Mouse (Mus musculus) lung, postnatal 25 days (tissue): Measurements from ENCODE around the gene Ppp2r5a.
A peak's percentile ranks its signal among the peaks of the same experiment; 100 is the strongest.

ENCODE experiments used
- DNase-seq: peaks from one replicate; pipeline ENCODE4 v3.0.0; 2022; ENCODE audit warnings: low spot score

Ppp2r5a gene

GRCm38 (mm10) chr1:191325726-191326232, 77.3 kb downstream of the Ppp2r5a start, which contains the start of gene Tmem206:
Gene Tmem206 (plus strand): TSS chr1:191325912.
- peak; percentile 96 for DNase-seq

- no peak for DNase-seq
Measured at GRCm38 (mm10) chr1:191324733-191325590, 78.1 kb downstream of the Ppp2r5a start.

GRCm38 (mm10) chr1:191323381-191323780, 79.7 kb downstream of the Ppp2r5a start:
- DNase-seq: no peak

- DNase-seq: no peak
Measured at GRCm38 (mm10) chr1:191318686-191319085, 84.4 kb downstream of the Ppp2r5a start.

DNA sequence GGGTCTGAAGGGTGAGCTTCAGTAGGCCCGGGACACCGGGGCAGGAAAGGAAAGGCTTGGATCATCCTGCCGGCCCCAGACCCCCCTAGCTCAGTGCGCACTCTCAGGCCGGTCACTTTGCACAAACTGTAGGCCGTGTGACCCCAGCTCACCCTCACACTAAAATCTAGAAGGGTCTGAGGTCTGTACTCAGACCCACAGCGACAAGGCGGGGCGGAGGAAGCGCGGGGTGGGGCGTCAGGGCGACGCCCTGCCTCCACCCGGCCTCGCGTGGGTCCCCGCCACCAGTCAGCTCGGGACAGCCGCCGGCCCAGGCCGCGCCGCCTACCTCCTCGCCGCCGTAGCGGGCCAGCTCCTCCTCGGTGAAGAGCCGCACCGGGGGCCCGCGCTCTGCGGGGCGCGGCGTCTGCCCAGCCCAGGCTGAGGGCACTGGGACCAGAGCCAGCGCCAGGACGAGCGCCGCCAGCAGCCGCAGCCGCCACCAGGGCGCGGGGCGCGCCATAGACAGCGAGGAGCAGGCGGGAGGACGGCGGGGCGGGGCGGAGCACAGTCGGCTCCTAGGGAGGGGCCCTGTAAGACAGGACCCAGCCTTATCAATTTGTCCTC, 85.4 kb downstream of the Ppp2r5a start, which contains the start of gene Nenf:
Nenf (minus strand) TSS at position 604 of the 606 bp plus-strand sequence.
- peak; percentile 78 for DNase-seq

GRCm38 (mm10) chr1:191316818-191317217, 86.3 kb downstream of the Ppp2r5a start:
- no peak for DNase-seq

GRCm38 (mm10) chr1:191313926-191314325, 89.1 kb downstream of the Ppp2r5a start:
- DNase-seq: no peak

- DNase-seq: no peak
Measured at GRCm38 (mm10) chr1:191313158-191313557, 89.9 kb downstream of the Ppp2r5a start.

DNA sequence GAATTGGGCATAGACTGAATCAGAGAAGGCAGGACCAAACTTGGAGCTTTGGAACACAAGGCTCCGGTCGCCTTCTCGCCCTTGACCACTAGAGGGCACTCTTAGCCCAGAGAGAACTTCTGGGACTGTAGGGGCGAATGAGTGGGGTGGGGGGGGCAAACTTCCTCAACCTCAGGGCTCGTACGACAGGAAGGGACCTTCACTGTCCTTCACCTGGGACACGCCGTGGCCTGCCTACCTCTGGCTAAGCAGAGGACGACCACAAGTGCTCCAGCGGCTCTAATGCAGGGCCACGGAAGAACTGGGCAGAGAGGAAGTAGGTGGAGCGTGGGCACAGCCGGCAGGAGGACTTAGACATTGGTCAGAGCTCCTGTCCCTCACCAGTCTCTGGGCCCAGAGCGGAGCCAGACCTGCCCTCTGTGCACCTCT, 90.5 kb downstream of the Ppp2r5a start:
- peak; percentile 89 for DNase-seq

GRCm38 (mm10) chr1:191311296-191311898, 91.7 kb downstream of the Ppp2r5a start:
- no peak for DNase-seq

- no peak for DNase-seq
Measured at GRCm38 (mm10) chr1:191307766-191308455, 95.2 kb downstream of the Ppp2r5a start.

DNA sequence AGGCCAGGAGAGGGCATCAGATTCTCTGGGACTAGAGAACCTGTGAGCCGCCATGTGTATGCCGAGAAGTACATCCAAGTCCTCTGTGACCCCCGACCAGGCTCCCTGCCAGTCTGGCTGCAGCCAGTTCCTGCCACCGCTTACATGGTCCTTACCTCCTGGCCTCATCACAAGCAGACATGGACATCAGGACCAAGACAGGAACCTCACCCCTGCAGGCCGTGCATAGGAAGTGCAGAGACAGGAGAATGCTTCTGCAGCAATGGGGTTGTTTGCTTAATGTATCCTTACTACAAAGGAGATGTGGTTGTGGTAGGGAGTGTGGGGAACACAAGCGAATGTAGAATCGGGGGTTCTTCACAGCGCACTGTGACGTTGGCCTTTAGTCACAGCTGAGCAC, 96.8 kb downstream of the Ppp2r5a start:
- no peak for DNase-seq

DNA sequence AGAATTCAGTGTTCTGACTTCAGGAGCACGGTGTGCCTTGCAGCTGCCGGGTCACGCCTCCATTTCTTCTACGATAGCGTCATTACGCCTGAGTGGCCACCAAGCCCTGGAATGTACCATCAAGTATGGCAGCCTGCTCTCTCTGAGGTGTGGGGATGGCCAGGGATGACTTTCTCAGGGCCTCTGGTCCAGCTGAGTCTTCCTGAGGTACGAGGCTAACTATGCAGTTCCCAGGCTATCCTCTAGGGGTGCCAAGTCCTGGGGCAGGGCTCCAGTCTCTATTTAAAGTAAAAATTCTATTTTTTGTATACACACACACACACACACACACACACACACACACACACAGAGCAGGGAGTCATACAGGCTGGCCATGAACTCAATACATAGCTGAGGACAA, 97.5 kb downstream of the Ppp2r5a start:
- no peak for DNase-seq

DNA sequence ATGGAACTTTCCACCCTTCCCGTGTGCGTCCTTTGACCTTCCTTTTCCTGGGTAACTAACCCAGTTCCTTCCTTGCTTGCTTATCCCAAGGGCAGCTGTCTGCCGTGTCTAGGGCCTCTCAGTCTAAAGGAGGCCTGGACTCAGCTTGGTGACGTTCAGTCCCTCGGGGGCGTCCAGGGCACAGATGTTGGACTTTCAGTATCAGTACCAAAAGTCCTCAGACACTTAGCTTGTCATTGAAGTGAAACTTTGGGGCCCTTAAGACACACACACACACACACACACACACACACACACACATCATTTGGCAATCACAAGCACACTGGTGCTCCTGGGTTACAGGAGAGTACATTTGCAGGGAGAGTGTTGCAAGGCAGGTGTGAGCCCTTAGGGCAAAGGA, 98.9 kb downstream of the Ppp2r5a start:
- DNase-seq: no peak

- peak; percentile 78 for DNase-seq
Measured at GRCm38 (mm10) chr1:191303736-191304135, 99.3 kb downstream of the Ppp2r5a start.
